Mouse (Mus musculus): ENCODE data around the gene Hapln3. TPM values are rescaled to one million over a fixed set of nuclear protein-coding genes. Genes with fewer than 3 reads are reported as not detected.

Hapln3 gene
- polyA plus RNA-seq, 1 experiment from 2014 or later = 3.7 TPM

- Histone ChIP-seq H3K27ac (ENCODE audit: low read depth) (no peak overlapping the region), H3K4me2 (no peak overlapping the region), H3K27me3 (ENCODE audit: insufficient read depth, low read length) (no peaks in the 10 kb centered on the region), H3K36me3 (ENCODE audit: insufficient read depth) (no peaks in the 10 kb centered on the region), H3K9ac (no peak overlapping the region), H3K9me3 (ENCODE audit: low read depth, low read length) (no peaks in the 10 kb centered on the region), H3K4me3 (ENCODE audit: low read depth, low read length) (no peak overlapping the region), H3K4me1 (ENCODE audit: insufficient read depth) (no peaks in the 10 kb centered on the region)
- TF ChIP-seq CTCF (IDR thresholded peaks at IDR 0.05; ENCODE audit: low read depth) = no peak
- no peak for ATAC-seq (ENCODE audit: insufficient read depth)
- 62% methylated on average over 3 of the region's 3 CpGs for WGBS
- DNase-seq = no peak
Observed at GRCm38 (mm10) chr7:79079212-79079611, 51.6 kb downstream of the Hapln3 start.

GRCm38 (mm10) chr7:79068231-79068630 is 62.6 kb downstream of the Hapln3 start:
- no peak for TF ChIP-seq CTCF (IDR thresholded peaks at IDR 0.05; ENCODE audit: low read depth)
- no peak for ATAC-seq (ENCODE audit: insufficient read depth)
- no peaks in the 10 kb centered on the region for H3K36me3 ChIP-seq (ENCODE audit: insufficient read depth)

GRCm38 (mm10) chr7:79067466-79067865 is 63.4 kb downstream of the Hapln3 start:
- H3K9ac ChIP-seq = no peak overlapping the region
- DNase-seq = no peak
- no peak overlapping the region for H3K4me2 ChIP-seq
- H3K4me3 ChIP-seq (ENCODE audit: low read depth, low read length) = no peak overlapping the region
- 51% methylated on average over 7 of the region's 7 CpGs for WGBS
- TF ChIP-seq CTCF (IDR thresholded peaks at IDR 0.05; ENCODE audit: low read depth) = no peak
- no peak for ATAC-seq (ENCODE audit: insufficient read depth)
- H3K27me3 ChIP-seq (ENCODE audit: insufficient read depth, low read length) = no peaks in the 10 kb centered on the region
- no peaks in the 10 kb centered on the region for H3K9me3 ChIP-seq (ENCODE audit: low read depth, low read length)
- no peaks in the 10 kb centered on the region for H3K36me3 ChIP-seq (ENCODE audit: insufficient read depth)
- H3K27ac ChIP-seq (ENCODE audit: low read depth) = no peak overlapping the region
- no peaks in the 10 kb centered on the region for H3K4me1 ChIP-seq (ENCODE audit: insufficient read depth)

More at GRCm38 (mm10) chr7:79068231-79068630, 62.6 kb downstream of the Hapln3 start:
- no peaks in the 10 kb centered on the region for H3K9me3 ChIP-seq (ENCODE audit: low read depth, low read length)
- no peak overlapping the region for H3K4me3 ChIP-seq (ENCODE audit: low read depth, low read length)
- no peaks in the 10 kb centered on the region for H3K4me1 ChIP-seq (ENCODE audit: insufficient read depth)
- no peak overlapping the region for H3K9ac ChIP-seq
- 33% methylated on average over 4 of the region's 4 CpGs for WGBS
- H3K27ac ChIP-seq (ENCODE audit: low read depth) = no peak overlapping the region
- DNase-seq = no peak
- H3K27me3 ChIP-seq (ENCODE audit: insufficient read depth, low read length) = no peaks in the 10 kb centered on the region
- no peak overlapping the region for H3K4me2 ChIP-seq

Other genes starting within 250 kb of the Hapln3 start
- 36.7 and 44.2 TPM in 2 replicates for gene Aen, start 235.2 kb downstream of the Hapln3 start, polyA plus RNA-seq (2014; fragmentation: Nextera tagmentation; extraction: Ambion mirVana)
- 2.8 and 4.0 TPM in 2 replicates for gene Isg20, start 217.6 kb downstream of the Hapln3 start, polyA plus RNA-seq (2014; fragmentation: Nextera tagmentation; extraction: Ambion mirVana)
- 0.05 and 0.19 TPM in 2 replicates for gene Acan, start 77.5 kb downstream of the Hapln3 start, polyA plus RNA-seq (2014; fragmentation: Nextera tagmentation; extraction: Ambion mirVana)
- 318 and 324 TPM in 2 replicates for gene Mfge8, start 18.0 kb upstream of the Hapln3 start, polyA plus RNA-seq (2014; fragmentation: Nextera tagmentation; extraction: Ambion mirVana)
- 21.5 TPM in 2 replicates for gene Abhd2, start 142.2 kb upstream of the Hapln3 start, polyA plus RNA-seq (2014; fragmentation: Nextera tagmentation; extraction: Ambion mirVana)